Mouse (Mus musculus) MEL (cell line): Measurements from ENCODE around the gene Zzef1. TPM values are rescaled to one million over a fixed set of nuclear protein-coding genes. Genes with fewer than 3 reads are reported as not detected.

Source experiments
- DNase-seq: peaks from one replicate; pipeline ENCODE4 v3.0.0; 2011; ENCODE audit warnings: low read depth, low spot score
- H3K27ac ChIP-seq: 2 replicates; pipeline ENCODE4 v1.5.1; 2012; ENCODE audit warnings: low read depth, mild to moderate bottlenecking, control low read depth, low read length, moderate library complexity; ENCODE audit not compliant: control insufficient read depth
- H3K27me3 ChIP-seq, 2 experiments: fragments of 150-350 bp in 1 of 2; sonication (generic) in 1 of 2; 2 replicates each; pipeline ENCODE4 v1.6.1; 2012; ENCODE audit warnings: low read length in 2 of 2, mild to moderate bottlenecking in 2 of 2, improper control_type of control experiment in 1 of 2, moderate library complexity in 1 of 2; ENCODE audit not compliant: insufficient read depth in 2 of 2, control insufficient read depth in 1 of 2
- H3K36me3 ChIP-seq, 2 experiments: 2 replicates each; pipeline ENCODE4 v1.6.1; 2012 to 2014; ENCODE audit warnings: low read length in 2 of 2, improper control_type of control experiment in 1 of 2, inconsistent platforms in 1 of 2, mild to moderate bottlenecking in 1 of 2; ENCODE audit not compliant: insufficient read depth in 2 of 2, control insufficient read depth in 1 of 2
- H3K4me1 ChIP-seq, 2 experiments: fragments of 150-350 bp in 1 of 2; sonication (generic) in 1 of 2; 2 replicates each; pipeline ENCODE4 v1.6.1; 2012; ENCODE audit warnings: low read length in 2 of 2, improper control_type of control experiment in 1 of 2, mild to moderate bottlenecking in 1 of 2; ENCODE audit not compliant: insufficient read depth in 2 of 2, control insufficient read depth in 1 of 2
- H3K4me3 ChIP-seq, 2 experiments: fragments of 150-350 bp in 1 of 2; sonication (generic) in 1 of 2; 2 replicates each; pipeline ENCODE4 v1.5.1; 2012; ENCODE audit warnings: low read depth in 2 of 2, low read length in 2 of 2, mild to moderate bottlenecking in 2 of 2, moderate library complexity in 2 of 2, control low read depth in 1 of 2, improper control_type of control experiment in 1 of 2; ENCODE audit not compliant: control insufficient read depth in 1 of 2, insufficient read depth in 1 of 2
- H3K79me2 ChIP-seq: 2 replicates; pipeline ENCODE4 v1.6.1; 2012; ENCODE audit warnings: mild to moderate bottlenecking, low read length, moderate library complexity; ENCODE audit not compliant: control insufficient read depth, poor library complexity, insufficient read depth
- H3K9ac ChIP-seq: 2 replicates; pipeline ENCODE4 v1.6.1; 2012; ENCODE audit warnings: low read depth, mild to moderate bottlenecking, control low read depth, low read length, moderate library complexity; ENCODE audit not compliant: control insufficient read depth, poor library complexity, severe bottlenecking
- H3K9me3 ChIP-seq: fragments of 150-350 bp; sonication (generic); replicated peaks from 2 replicates; pipeline ENCODE4 v1.6.1; 2012; ENCODE audit warnings: mild to moderate bottlenecking, low read length, improper control_type of control experiment, moderate library complexity; ENCODE audit not compliant: insufficient read depth
- CHD1 ChIP-seq: IDR thresholded peaks from 2 replicates; pipeline ENCODE4 v1.6.1; 2012; ENCODE audit warnings: low read depth, mild to moderate bottlenecking, inconsistent platforms, low read length, improper control_type of control experiment
- CHD2 ChIP-seq: IDR thresholded peaks from 2 replicates; pipeline ENCODE4 v1.6.1; 2011; ENCODE audit warnings: low read length, improper control_type of control experiment
- EP300 ChIP-seq, 2 experiments: IDR thresholded peaks; 2 replicates each; pipeline ENCODE4 v1.6.1; 2011; ENCODE audit warnings: improper control_type of control experiment in 2 of 2, low read length in 2 of 2, low read depth in 1 of 2, mild to moderate bottlenecking in 1 of 2
- ETS1 ChIP-seq: IDR thresholded peaks from 2 replicates; pipeline ENCODE4 v1.6.1; 2012; ENCODE audit warnings: low read depth, mild to moderate bottlenecking, inconsistent platforms, low read length, improper control_type of control experiment, moderate library complexity
- GATA1 ChIP-seq: IDR thresholded peaks from 2 replicates; pipeline ENCODE4 v1.6.1; 2011; ENCODE audit warnings: low read depth, low read length, improper control_type of control experiment
- HCFC1 ChIP-seq: IDR thresholded peaks from 2 replicates; pipeline ENCODE4 v1.6.1; 2012; ENCODE audit warnings: low read depth, mild to moderate bottlenecking, inconsistent platforms, low read length, improper control_type of control experiment, moderate library complexity
- KAT2A ChIP-seq: conservative IDR thresholded peaks from 2 replicates; pipeline ENCODE4 v1.6.1; 2012; ENCODE audit warnings: low read depth, low read length, improper control_type of control experiment, inconsistent platforms
- MAFK ChIP-seq: IDR thresholded peaks from 2 replicates; pipeline ENCODE4 v1.6.1; 2011; ENCODE audit warnings: low read depth, mild to moderate bottlenecking, low read length, improper control_type of control experiment, borderline replicate concordance
- MAX ChIP-seq: IDR thresholded peaks from 2 replicates; pipeline ENCODE4 v1.6.1; 2011; ENCODE audit warnings: low read length, improper control_type of control experiment
- MEF2A ChIP-seq: IDR thresholded peaks from 2 replicates; pipeline ENCODE4 v1.6.1; 2014; ENCODE audit warnings: low read depth, mild to moderate bottlenecking, inconsistent platforms, low read length, improper control_type of control experiment; ENCODE audit not compliant: poor library complexity, insufficient replicate concordance, severe bottlenecking; ENCODE audit errors: extremely low read depth
- POLR2A ChIP-seq, 2 experiments: IDR thresholded peaks; 2 replicates each; pipeline ENCODE4 v1.6.1; 2011 to 2012; ENCODE audit warnings: low read length in 2 of 2, mild to moderate bottlenecking in 2 of 2, control low read depth in 1 of 2, improper control_type of control experiment in 1 of 2, low read depth in 1 of 2, moderate library complexity in 1 of 2; ENCODE audit not compliant: control insufficient read depth in 1 of 2, insufficient read depth in 1 of 2, poor library complexity in 1 of 2
- RCOR1 ChIP-seq: IDR thresholded peaks from 2 replicates; pipeline ENCODE4 v1.6.1; 2012; ENCODE audit warnings: low read depth, mild to moderate bottlenecking, inconsistent platforms, low read length, improper control_type of control experiment
- SIN3A ChIP-seq: IDR thresholded peaks from 2 replicates; pipeline ENCODE4 v1.6.1; 2012; ENCODE audit warnings: low read length, improper control_type of control experiment, inconsistent platforms
- SMC3 ChIP-seq: IDR thresholded peaks from 2 replicates; pipeline ENCODE4 v1.6.1; 2011; ENCODE audit warnings: low read depth, low read length, improper control_type of control experiment
- TCF12 ChIP-seq: IDR thresholded peaks from 2 replicates; pipeline ENCODE4 v1.6.1; 2014; ENCODE audit warnings: low read depth, mild to moderate bottlenecking, inconsistent platforms, low read length, improper control_type of control experiment, moderate library complexity
- ZC3H11A ChIP-seq: IDR thresholded peaks from 2 replicates; pipeline ENCODE4 v1.6.1; 2012; ENCODE audit warnings: low read depth, mild to moderate bottlenecking, inconsistent platforms, low read length, improper control_type of control experiment
- ZKSCAN1 ChIP-seq: IDR thresholded peaks from 2 replicates; pipeline ENCODE4 v1.6.1; 2012; ENCODE audit warnings: low read depth, mild to moderate bottlenecking, inconsistent platforms, low read length, improper control_type of control experiment, moderate library complexity
- ZMIZ1 ChIP-seq: IDR thresholded peaks from 2 replicates; pipeline ENCODE4 v1.6.1; 2012; ENCODE audit warnings: low read depth, mild to moderate bottlenecking, inconsistent platforms, low read length, improper control_type of control experiment, moderate library complexity
- polyA plus RNA-seq, 2 experiments: library from polyadenylated mRNA; stranded (reverse) in 1 of 2; unstranded in 1 of 2; fragments of >175 nt in 1 of 2; fragments of >200 nt in 1 of 2; gene quantifications; 2 replicates each; pipeline versions ENCODE4 v1.2.1 to v1.2.4; 2012; ENCODE audit warnings: low replicate concordance in 2 of 2, low read depth in 1 of 2; ENCODE audit not compliant: insufficient read length in 2 of 2, insufficient read depth in 1 of 2, missing spikeins in 1 of 2
- total RNA-seq: library from RNA; depleted of rRNA; stranded (reverse); fragments of 300-350 nt; gene quantifications from 2 replicates; pipeline ENCODE4 v1.2.3, GENCODE M21; 2012

Gene Zzef1
- total and polyA plus RNA-seq, 3 experiments: 13.3 to 17.6 TPM; not detected in 1

- H3K27ac ChIP-seq: no peak overlapping the region
- no peaks in the 10 kb centered on the region; the same call in 1 of the 2 replicates for H3K79me2 ChIP-seq
- no peaks in the 10 kb centered on the region for H3K4me1 ChIP-seq
- H3K36me3 ChIP-seq: peaks cover 0 to 27% of the 10 kb centered on the region in 2 experiments; a peak in 2 of 4 replicates
- TF ChIP-seq ZC3H11A: no peak
- TF ChIP-seq CHD2: no peak
- TF ChIP-seq, all 39 proteins: peak for 0
- H3K9ac ChIP-seq: no peak overlapping the region
- no peaks in the 10 kb centered on the region for H3K9me3 ChIP-seq
- no peaks in the 10 kb centered on the region for H3K27me3 ChIP-seq
- no peak for DNase-seq
- H3K4me3 ChIP-seq: no peak overlapping the region
These were observed 20.8 kb downstream of the Zzef1 start for GRCm38 (mm10) chr11:72816859-72817258.

DNA sequence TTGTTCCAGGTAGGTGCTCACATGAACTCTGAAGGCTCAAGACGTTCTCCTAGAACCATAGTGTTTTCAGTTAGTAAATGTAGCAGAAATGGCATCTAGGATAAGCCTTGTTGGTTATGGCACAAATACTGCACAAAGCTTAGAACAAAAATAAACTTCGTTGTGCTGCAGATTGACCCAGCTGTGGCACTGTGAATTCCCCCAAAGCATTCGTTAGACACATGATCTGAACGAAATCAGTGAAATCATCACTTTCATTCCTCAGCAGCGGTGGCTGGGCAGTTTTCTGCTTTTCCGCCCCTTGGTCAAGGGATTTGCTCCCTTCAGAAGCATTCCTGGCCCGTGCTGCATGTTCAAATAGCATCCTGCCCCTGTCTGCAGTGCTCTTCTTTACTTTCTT, 22.0 kb downstream of the Zzef1 start:
- no peak overlapping the region for H3K4me3 ChIP-seq
- no peak for DNase-seq
- H3K36me3 ChIP-seq: peaks cover 0 to 30% of the 10 kb centered on the region in 2 experiments; a peak in 2 of 4 replicates
- H3K4me1 ChIP-seq: no peaks in the 10 kb centered on the region
- no peak overlapping the region for H3K9ac ChIP-seq
- no peaks in the 10 kb centered on the region for H3K27me3 ChIP-seq
- H3K27ac ChIP-seq: no peak overlapping the region
- no peak for TF ChIP-seq MEF2A
- no peak for TF ChIP-seq SMC3
- no peak for TF ChIP-seq ZKSCAN1
- no peaks in the 10 kb centered on the region for H3K9me3 ChIP-seq
- H3K79me2 ChIP-seq: no peaks in the 10 kb centered on the region; the same call in 1 of the 2 replicates

DNA sequence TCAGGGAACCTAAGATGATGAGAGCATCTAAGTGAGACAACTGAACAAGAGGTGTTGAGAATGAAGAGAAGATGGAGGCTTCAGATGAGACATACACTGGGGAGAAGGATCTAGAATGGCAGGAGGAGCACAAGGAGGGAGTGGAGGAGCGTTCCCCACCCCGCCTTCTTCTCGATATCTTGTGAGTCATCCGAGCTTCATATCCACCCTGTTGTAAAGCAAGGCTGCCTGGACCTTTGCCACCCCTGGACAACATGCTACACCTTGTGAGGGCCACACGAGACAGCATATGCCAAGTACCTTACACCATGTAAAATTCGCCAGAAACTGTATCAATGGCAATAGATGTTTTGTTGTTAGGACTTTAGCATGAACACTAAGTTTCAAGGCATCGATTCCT, 25.0 kb downstream of the Zzef1 start:
- DNase-seq: no peak
- Histone ChIP-seq H3K27ac (no peak overlapping the region), H3K79me2 (no peaks in the 10 kb centered on the region), H3K36me3 (peaks cover 0 to 41% of the 10 kb centered on the region in 2 experiments; a peak in 2 of 4 replicates), H3K27me3 (no peaks in the 10 kb centered on the region), H3K4me1 (no peaks in the 10 kb centered on the region), H3K4me3 (no peak overlapping the region), H3K9ac (no peak overlapping the region), H3K9me3 (no peaks in the 10 kb centered on the region)
- TF ChIP-seq SIN3A (no peak), KAT2A (no peak), EP300 (IDR thresholded peaks at IDR 0.05; ENCODE audit: low read depth in 1 of 2, low read length in 2 of 2) (no peak), RCOR1 (no peak)

GRCm38 (mm10) chr11:72829869-72830268, 33.8 kb downstream of the Zzef1 start:
- peaks cover 0 to 27% of the 10 kb centered on the region in 2 experiments; a peak in 2 of 4 replicates for H3K36me3 ChIP-seq
- no peaks in the 10 kb centered on the region for H3K4me1 ChIP-seq
- TF ChIP-seq TCF12: no peak
- TF ChIP-seq ZC3H11A: no peak
- TF ChIP-seq ZMIZ1: no peak
- no peak for TF ChIP-seq ETS1
- TF ChIP-seq MAX: no peak
- no peak for TF ChIP-seq CHD1
- TF ChIP-seq KAT2A: no peak
- TF ChIP-seq MAFK: no peak
- TF ChIP-seq EP300 (IDR thresholded peaks at IDR 0.05; ENCODE audit: low read depth in 1 of 2, low read length in 2 of 2): no peak
- no peak for TF ChIP-seq SIN3A
- no peak for TF ChIP-seq GATA1
- TF ChIP-seq HCFC1: no peak
- TF ChIP-seq POLR2A (IDR thresholded peaks at IDR 0.05; ENCODE audit: control insufficient read depth in 1 of 2, insufficient read depth in 1 of 2, low read depth in 1 of 2, low read length in 2 of 2, poor library complexity in 1 of 2): no peak
- no peak overlapping the region for H3K27ac ChIP-seq
- no peak overlapping the region for H3K9ac ChIP-seq
- DNase-seq: no peak
- no peaks in the 10 kb centered on the region for H3K9me3 ChIP-seq
- H3K79me2 ChIP-seq: no peaks in the 10 kb centered on the region
- no peak overlapping the region for H3K4me3 ChIP-seq
- no peaks in the 10 kb centered on the region for H3K27me3 ChIP-seq
